Mouse (Mus musculus): ENCODE results near the gene Dtx3.

GRCm38 (mm10) chr10:127238241-127238824 lies 42.8 kb upstream of the Dtx3 start:
- TF ChIP-seq CTCF (IDR thresholded peaks at IDR 0.05) (no peak), POLR2A (IDR thresholded peaks at IDR 0.05; ENCODE audit: insufficient read depth, low read depth, low read length) (no peak), EP300 (IDR thresholded peaks at IDR 0.05; ENCODE audit: insufficient read depth, low read depth, low read length) (no peak)
